Mouse (Mus musculus): Measurements from ENCODE around the gene Avpr1b. TPM values are rescaled to one million over a fixed set of nuclear protein-coding genes. Genes with fewer than 3 reads are reported as not detected.
"Not testable (repeated sequence)": the region's sequence is repeated elsewhere in the genome, so short reads cannot be mapped to it uniquely, and the experiment has no call there.

The Avpr1b gene
- polyA plus RNA-seq, 1 experiment from 2014 or later: not detected

- H3K4me3 ChIP-seq (replicated peaks; ENCODE audit: low read depth, low read length): no peak overlapping the region
- H3K4me2 ChIP-seq (ENCODE audit: low read length): no peak overlapping the region
- no peaks in the 10 kb centered on the region for H3K27me3 ChIP-seq (ENCODE audit: insufficient read depth, low read length)
- DNase-seq (ENCODE audit: low spot score): no peak
- H3K9ac ChIP-seq (ENCODE audit: low read depth, low read length): no peak overlapping the region
- no peak for TF ChIP-seq CTCF (IDR thresholded peaks at IDR 0.05; ENCODE audit: low read depth)
- H3K9me3 ChIP-seq (replicated peaks; ENCODE audit: low read length): no peaks in the 10 kb centered on the region
- no peaks in the 10 kb centered on the region for H3K36me3 ChIP-seq (ENCODE audit: insufficient read depth, low read length)
- ATAC-seq (replicated peaks; ENCODE audit: low FRiP score, low read depth): no peak
- H3K4me1 ChIP-seq (replicated peaks; ENCODE audit: insufficient read depth, low read length): no peaks in the 10 kb centered on the region
- no peak overlapping the region for H3K27ac ChIP-seq
- WGBS: 49% methylated on average over 3 of the region's 3 CpGs
Observed at GRCm38 (mm10) chr1:131624175-131624835, 25.3 kb downstream of the Avpr1b start.

DNA sequence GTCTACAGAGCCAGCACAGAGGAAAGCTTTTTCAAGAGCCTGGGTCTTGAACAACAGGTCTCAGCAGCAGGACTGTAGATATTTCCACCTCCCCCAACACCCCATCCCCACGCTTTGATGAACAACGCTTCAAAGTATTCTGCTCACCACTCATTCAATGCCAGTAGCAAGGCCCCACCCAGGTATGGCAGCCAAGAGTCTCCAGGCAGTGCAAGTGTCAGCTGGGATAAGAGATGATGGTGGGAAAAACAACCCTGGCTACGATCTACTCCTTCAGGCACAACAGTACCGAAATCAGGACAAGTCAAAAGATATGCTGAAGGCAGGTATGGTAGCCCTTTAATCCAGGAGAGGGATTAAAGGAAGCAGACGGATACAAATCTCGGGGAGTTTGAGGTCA, 27.2 kb downstream of the Avpr1b start:
- no peaks in the 10 kb centered on the region for H3K27me3 ChIP-seq (ENCODE audit: insufficient read depth, low read length)
- H3K4me2 ChIP-seq (ENCODE audit: low read length): no peak overlapping the region
- no peaks in the 10 kb centered on the region for H3K9me3 ChIP-seq (replicated peaks; ENCODE audit: low read length)
- no peak for TF ChIP-seq CTCF (IDR thresholded peaks at IDR 0.05; ENCODE audit: low read depth)
- no peaks in the 10 kb centered on the region for H3K36me3 ChIP-seq (ENCODE audit: insufficient read depth, low read length)
- WGBS: 85% methylated on average over 6 of the region's 6 CpGs
- no peak for ATAC-seq (replicated peaks; ENCODE audit: low FRiP score, low read depth)
- DNase-seq (ENCODE audit: low spot score): no peak
- H3K4me3 ChIP-seq (replicated peaks; ENCODE audit: low read depth, low read length): no peak overlapping the region
- no peak overlapping the region for H3K9ac ChIP-seq (ENCODE audit: low read depth, low read length)
- H3K27ac ChIP-seq: no peak overlapping the region
- no peaks in the 10 kb centered on the region for H3K4me1 ChIP-seq (replicated peaks; ENCODE audit: insufficient read depth, low read length)

DNA sequence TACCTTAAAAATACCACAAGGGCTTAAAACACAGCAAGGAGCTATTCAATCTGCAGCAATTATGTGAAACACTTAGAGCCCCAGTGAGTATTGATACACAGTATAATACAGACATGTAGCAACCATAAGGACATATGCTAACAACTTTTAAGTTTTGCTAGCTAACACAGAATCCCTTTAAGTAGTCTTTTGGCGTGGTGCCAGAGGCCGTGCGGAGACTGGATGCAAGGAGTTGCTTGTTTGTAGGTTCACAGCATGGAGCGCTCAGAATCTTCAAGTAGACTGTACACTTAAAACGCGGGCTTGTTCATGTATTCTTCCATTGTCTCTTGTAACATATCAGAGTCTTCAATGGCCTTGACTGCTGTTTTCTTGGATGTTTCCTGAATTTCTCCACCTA, 33.2 kb downstream of the Avpr1b start:
- not testable (repeated sequence) for H3K36me3 ChIP-seq (ENCODE audit: insufficient read depth, low read length); H3K4me2 ChIP-seq (ENCODE audit: low read length); H3K4me1 ChIP-seq (replicated peaks; ENCODE audit: insufficient read depth, low read length); H3K4me3 ChIP-seq (replicated peaks; ENCODE audit: low read depth, low read length); ATAC-seq (replicated peaks; ENCODE audit: low FRiP score, low read depth); H3K27ac ChIP-seq; H3K9me3 ChIP-seq (replicated peaks; ENCODE audit: low read length); DNase-seq (ENCODE audit: low spot score); H3K9ac ChIP-seq (ENCODE audit: low read depth, low read length); H3K27me3 ChIP-seq (ENCODE audit: insufficient read depth, low read length)
- 68% methylated on average over 6 of the region's 6 CpGs for WGBS

GRCm38 (mm10) chr1:131634495-131634894, 35.5 kb downstream of the Avpr1b start:
- Histone ChIP-seq H3K4me1 (replicated peaks; ENCODE audit: insufficient read depth, low read length) (no peaks in the 10 kb centered on the region), H3K27me3 (ENCODE audit: insufficient read depth, low read length) (no peaks in the 10 kb centered on the region), H3K4me2 (ENCODE audit: low read length) (no peak overlapping the region), H3K9me3 (replicated peaks; ENCODE audit: low read length) (no peaks in the 10 kb centered on the region), H3K36me3 (ENCODE audit: insufficient read depth, low read length) (no peaks in the 10 kb centered on the region), H3K9ac (ENCODE audit: low read depth, low read length) (no peak overlapping the region), H3K4me3 (replicated peaks; ENCODE audit: low read depth, low read length) (no peak overlapping the region), H3K27ac (no peak overlapping the region)
- ATAC-seq (replicated peaks; ENCODE audit: low FRiP score, low read depth) (no peak), DNase-seq (ENCODE audit: low spot score) (no peak)
- TF ChIP-seq CTCF (IDR thresholded peaks at IDR 0.05; ENCODE audit: low read depth): no peak

GRCm38 (mm10) chr1:131637791-131638540, 38.9 kb downstream of the Avpr1b start, which contains the start of gene Ctse:
TSS of gene Ctse (plus strand) at chr1:131638306.
- no peak for DNase-seq (ENCODE audit: low spot score)

GRCm38 (mm10) chr1:131638541-131639421, 39.7 kb downstream of the Avpr1b start:
- ATAC-seq (replicated peaks; ENCODE audit: low FRiP score, low read depth) (no peak), DNase-seq (ENCODE audit: low spot score) (no peak)
- WGBS: 83% methylated on average over 9 of the region's 9 CpGs
- no peak overlapping the region for H3K9ac ChIP-seq (ENCODE audit: low read depth, low read length)
- no peak overlapping the region for H3K4me2 ChIP-seq (ENCODE audit: low read length)
- no peak for TF ChIP-seq CTCF (IDR thresholded peaks at IDR 0.05; ENCODE audit: low read depth)
- H3K9me3 ChIP-seq (replicated peaks; ENCODE audit: low read length): no peaks in the 10 kb centered on the region
- H3K27ac ChIP-seq: no peak overlapping the region
- no peaks in the 10 kb centered on the region for H3K4me1 ChIP-seq (replicated peaks; ENCODE audit: insufficient read depth, low read length)
- no peaks in the 10 kb centered on the region for H3K27me3 ChIP-seq (ENCODE audit: insufficient read depth, low read length)
- no peak overlapping the region for H3K4me3 ChIP-seq (replicated peaks; ENCODE audit: low read depth, low read length)
- no peaks in the 10 kb centered on the region for H3K36me3 ChIP-seq (ENCODE audit: insufficient read depth, low read length)

More at GRCm38 (mm10) chr1:131637791-131638540, 38.9 kb downstream of the Avpr1b start, which contains the start of gene Ctse:
- H3K4me2 ChIP-seq (ENCODE audit: low read length): no peak within 1 kb of the TSS
- no peaks in the 10 kb centered on the region for H3K27me3 ChIP-seq (ENCODE audit: insufficient read depth, low read length)
- no peak within 1 kb of the TSS for H3K27ac ChIP-seq
- H3K4me3 ChIP-seq (replicated peaks; ENCODE audit: low read depth, low read length): no peak within 1 kb of the TSS
- no peak within 1 kb of the TSS for H3K9ac ChIP-seq (ENCODE audit: low read depth, low read length)
- no peak for TF ChIP-seq CTCF (IDR thresholded peaks at IDR 0.05; ENCODE audit: low read depth)
- no peaks in the 10 kb centered on the region for H3K9me3 ChIP-seq (replicated peaks; ENCODE audit: low read length)
- no peaks in the 10 kb centered on the region for H3K4me1 ChIP-seq (replicated peaks; ENCODE audit: insufficient read depth, low read length)
- ATAC-seq (replicated peaks; ENCODE audit: low FRiP score, low read depth): no peak
- no peaks in the 10 kb centered on the region for H3K36me3 ChIP-seq (ENCODE audit: insufficient read depth, low read length)
- WGBS: 74% methylated on average over 9 of the region's 9 CpGs
